Mouse (Mus musculus) adrenal gland, adult 2 months (tissue): ENCODE data around the gene Gart. TPM values are rescaled to one million over a fixed set of nuclear protein-coding genes. Genes with fewer than 3 reads are reported as not detected.

Source experiments
- DNase-seq: peaks from one replicate; pipeline ENCODE4 v3.0.0; 2021
- polyA plus RNA-seq: library from polyadenylated mRNA; depleted of rRNA; stranded (reverse); fragments of >200 nt; gene quantifications from 2 replicates; pipeline ENCODE4 v1.2.3, GENCODE M21; 2012
- total RNA-seq, 2 experiments: library from RNA; stranded (reverse); gene quantifications; 2 replicates each; pipeline ENCODE4 v1.2.3; 2021

Gene Gart
- total and polyA plus RNA-seq, 3 experiments = 22.5 to 114 (median 112) TPM

- DNase-seq = peak; percentile 84
These were observed 37.1 kb downstream of the Gart start for GRCm38 (mm10) chr16:91609501-91610245.

- no peak for DNase-seq
These were observed 39.8 kb downstream of the Gart start for GRCm38 (mm10) chr16:91606958-91607357.

GRCm38 (mm10) chr16:91605156-91605555 lies 41.6 kb downstream of the Gart start:
- DNase-seq = no peak

- DNase-seq = no peak
These were observed 45.1 kb downstream of the Gart start for GRCm38 (mm10) chr16:91601693-91602092.

GRCm38 (mm10) chr16:91601081-91601480 lies 45.7 kb downstream of the Gart start:
- DNase-seq = no peak

GRCm38 (mm10) chr16:91599242-91599641 lies 47.5 kb downstream of the Gart start:
- no peak for DNase-seq

- DNase-seq = peak; percentile 100
These were observed 49.1 kb downstream of the Gart start, which contains the start of gene Tmem50b for GRCm38 (mm10) chr16:91597672-91598010. Tmem50b (minus strand) TSS chr16:91597800.

GRCm38 (mm10) chr16:91596779-91597671 lies 49.7 kb downstream of the Gart start:
- no peak for DNase-seq

GRCm38 (mm10) chr16:91596397-91596778 lies 50.4 kb downstream of the Gart start:
- no peak for DNase-seq

GRCm38 (mm10) chr16:91595076-91595475 lies 51.7 kb downstream of the Gart start:
- peak; percentile 35 for DNase-seq

- DNase-seq = no peak
These were observed 53.5 kb downstream of the Gart start for GRCm38 (mm10) chr16:91593262-91593661.

- no peak for DNase-seq
These were observed 54.6 kb downstream of the Gart start for GRCm38 (mm10) chr16:91592162-91592561.

- no peak for DNase-seq
These were observed 58.0 kb downstream of the Gart start for GRCm38 (mm10) chr16:91588703-91589102.

- no peak for DNase-seq
These were observed 58.9 kb downstream of the Gart start for GRCm38 (mm10) chr16:91587730-91588453.

- DNase-seq = peak; percentile 36
These were observed 60.5 kb downstream of the Gart start for GRCm38 (mm10) chr16:91586244-91586643.

- DNase-seq = no peak
These were observed 61.1 kb downstream of the Gart start for GRCm38 (mm10) chr16:91585617-91586016.

- DNase-seq = no peak
These were observed 64.4 kb downstream of the Gart start for GRCm38 (mm10) chr16:91582307-91582706.

GRCm38 (mm10) chr16:91578980-91579720 lies 67.6 kb downstream of the Gart start:
- DNase-seq = no peak

GRCm38 (mm10) chr16:91575151-91575550 lies 71.6 kb downstream of the Gart start:
- no peak for DNase-seq
